Mouse (Mus musculus) fibroblast of lung, adult 2 months (primary cell): ENCODE results near the gene Gm2000.
"Not testable (repeated sequence)": the region's sequence is repeated elsewhere in the genome, so short reads cannot be mapped to it uniquely, and the experiment has no call there.

Experiments used
- DNase-seq: peaks from one replicate; pipeline ENCODE4 v3.0.0-alpha.2; 2011; ENCODE audit warnings: low read depth

Gene Gm2000

DNA sequence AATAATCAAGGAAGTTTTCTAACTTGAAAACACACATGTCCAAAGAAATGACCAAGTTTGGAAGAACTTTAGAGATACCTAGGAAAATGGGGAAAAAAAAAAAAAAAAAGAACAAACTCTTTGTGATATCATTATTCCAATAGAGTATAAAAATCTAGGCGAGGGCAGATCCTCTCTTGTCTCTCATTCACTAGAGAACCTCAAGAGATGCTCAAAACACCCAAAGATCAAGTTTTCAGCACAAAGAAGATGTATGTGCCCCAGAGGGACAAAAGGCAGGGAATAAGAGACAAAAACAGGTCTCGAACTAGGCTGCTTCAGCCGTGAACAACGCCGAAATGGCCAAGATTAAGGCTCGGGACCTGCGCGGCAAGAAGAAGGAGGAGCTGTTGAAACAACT lies at the start of gene Gm2000:
Gm2000 (plus strand) TSS at position 301 of the 400 bp plus-strand sequence.
- DNase-seq, result no peak

DNA sequence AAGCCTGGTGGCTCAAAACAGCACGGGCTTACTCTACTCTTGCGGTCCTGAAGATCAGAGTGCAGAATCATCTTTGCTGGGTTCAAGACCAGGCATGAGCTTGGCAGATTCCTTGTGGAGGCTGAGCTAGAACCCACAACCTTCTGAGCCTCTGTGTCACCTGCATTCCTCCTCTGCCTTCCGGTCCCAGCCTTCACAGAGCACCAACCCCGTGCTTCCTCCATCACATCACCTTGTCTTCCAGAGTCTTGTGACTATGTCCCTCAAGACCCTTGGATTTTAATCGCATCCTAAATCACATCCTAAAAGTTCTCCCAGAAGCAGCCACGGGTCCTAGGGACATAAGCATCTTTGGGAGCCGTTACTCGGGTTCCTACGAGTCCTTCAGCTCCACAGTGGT lies 42.7 kb upstream of the Gm2000 start:
- DNase-seq, result no peak

DNA sequence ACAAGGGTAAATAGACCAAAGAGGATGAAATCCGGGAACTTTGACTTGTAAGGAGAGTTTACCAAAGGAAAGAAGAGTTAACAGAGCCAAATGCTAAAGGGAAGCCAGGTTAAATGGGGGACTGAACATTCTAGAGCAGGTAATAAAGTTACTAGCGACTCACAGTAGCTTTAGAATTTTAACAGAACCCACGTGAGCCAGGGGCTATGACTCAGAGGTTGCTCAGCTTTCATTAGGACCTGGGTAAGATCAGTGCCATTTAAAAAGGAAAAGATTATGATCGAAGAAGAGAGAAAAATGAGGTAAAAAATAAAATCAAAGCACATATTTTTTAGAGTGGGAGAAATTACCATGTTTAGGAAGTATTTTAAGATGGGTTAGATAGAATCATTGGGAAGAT lies 25.0 kb upstream of the Gm2000 start:
- no peak for DNase-seq

DNA sequence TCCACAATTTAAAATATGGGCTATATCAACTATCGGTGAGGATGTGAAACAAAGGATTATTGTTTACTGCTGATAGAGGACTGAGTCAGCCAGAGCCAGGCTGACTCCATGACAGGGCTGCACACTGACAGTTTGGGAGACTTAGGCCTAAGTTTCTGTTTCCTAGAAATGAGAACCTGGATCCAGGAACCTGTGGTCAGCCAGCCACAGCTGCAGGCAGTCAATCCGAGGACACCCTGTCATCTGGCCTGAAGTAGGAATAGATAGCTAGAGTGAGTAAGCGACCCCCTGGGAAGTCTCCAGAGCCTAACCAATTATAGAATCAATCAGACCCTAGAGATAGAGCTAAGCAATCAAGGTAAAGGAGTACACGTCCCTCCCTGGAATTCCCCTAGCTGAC lies 21.4 kb upstream of the Gm2000 start:
- peak; percentile 40 for DNase-seq

DNA sequence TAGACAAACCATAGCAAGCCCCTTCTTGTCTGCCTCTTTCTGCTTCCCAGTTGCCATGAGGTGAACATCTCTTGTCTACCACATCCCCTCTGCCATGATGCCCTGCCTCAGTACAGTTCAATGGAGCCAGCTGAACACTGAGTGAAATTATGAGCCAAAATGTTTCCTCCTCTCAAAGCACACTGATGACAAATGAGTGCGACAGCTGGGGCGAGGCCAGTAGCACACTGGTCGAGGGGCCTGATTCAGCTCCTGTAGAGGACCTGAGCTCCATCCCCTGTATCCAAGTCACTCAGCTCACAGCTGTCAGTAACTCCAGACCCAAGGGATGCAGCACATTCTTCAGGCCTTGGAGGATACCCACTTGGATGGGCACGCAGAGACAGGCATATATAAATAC lies 20.2 kb upstream of the Gm2000 start:
- no peak for DNase-seq

DNA sequence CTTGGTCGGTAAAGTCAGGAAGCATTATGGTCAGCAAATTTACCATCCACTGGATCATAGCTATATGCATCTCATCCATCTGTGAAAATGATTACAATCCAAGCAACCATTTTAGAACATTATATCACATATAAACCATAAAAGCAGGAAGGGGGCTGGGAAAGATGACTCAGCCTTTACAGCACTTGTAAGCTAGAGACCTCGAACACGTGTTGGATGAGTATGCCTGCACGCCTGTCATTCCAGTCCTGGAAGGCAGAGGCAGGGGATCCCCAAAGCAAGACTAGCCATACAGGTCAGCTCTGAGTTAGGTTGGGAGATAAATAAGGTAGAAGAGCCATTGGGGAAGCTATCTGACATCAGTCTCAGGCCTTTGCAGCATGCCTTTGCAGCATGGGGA lies 16.8 kb upstream of the Gm2000 start:
- no peak for DNase-seq

DNA sequence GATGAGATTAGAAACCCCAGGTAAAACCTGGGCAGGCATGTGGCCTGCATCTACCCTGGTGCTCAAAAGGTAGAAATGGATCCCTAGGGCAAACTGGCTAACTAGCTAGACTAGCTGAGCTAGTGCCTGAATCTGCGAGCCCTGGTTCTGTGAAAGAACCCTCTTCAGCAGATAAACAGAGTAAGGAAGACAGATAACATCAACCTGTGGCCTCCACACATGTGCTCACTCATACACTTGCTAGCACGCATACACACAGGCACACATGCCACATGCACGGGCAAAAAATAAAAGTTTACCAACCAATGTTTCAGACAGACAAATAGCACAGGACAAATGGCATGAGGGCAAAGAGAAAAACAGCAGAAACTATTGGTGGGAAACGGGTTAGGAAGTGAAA lies 15.4 kb upstream of the Gm2000 start:
- DNase-seq, result no peak

DNA sequence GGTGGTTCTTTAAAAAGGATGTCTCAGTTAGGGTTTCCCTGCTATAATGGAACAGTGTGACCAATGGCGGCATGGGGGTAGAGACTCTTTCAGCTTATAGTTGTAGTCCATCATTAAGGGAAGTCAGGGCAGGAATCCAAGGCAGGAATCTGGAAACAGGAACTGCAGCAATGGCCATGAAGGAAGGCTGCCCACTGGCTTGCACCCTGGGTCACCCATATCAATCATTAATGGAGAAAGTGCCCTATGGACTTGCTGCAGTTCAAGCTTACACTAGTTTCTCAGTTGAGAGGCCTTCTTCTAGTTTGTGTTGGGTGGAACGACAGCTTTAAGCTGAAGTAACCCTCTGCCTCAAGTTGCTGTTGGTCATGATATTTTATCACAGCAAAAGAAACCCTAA lies 13.4 kb upstream of the Gm2000 start:
- no peak for DNase-seq

DNA sequence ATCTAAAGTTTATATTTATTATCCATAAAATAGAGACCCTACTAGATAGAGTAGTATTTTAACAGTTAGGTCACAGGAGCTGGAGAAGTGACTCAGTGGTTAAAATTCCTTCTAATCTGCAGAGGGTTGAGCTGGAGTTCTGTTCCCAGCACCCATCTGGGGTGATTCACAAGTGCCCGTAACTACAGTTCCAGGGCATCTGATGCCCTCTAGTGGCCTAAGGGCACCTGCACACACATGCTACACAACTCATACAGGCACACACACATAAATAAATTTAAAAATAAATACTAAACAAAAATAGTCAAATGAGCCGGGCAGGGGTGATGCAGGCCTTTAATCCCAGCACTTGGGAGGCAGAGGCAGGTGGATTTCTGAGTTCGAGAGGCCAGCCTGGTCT lies 15.4 kb downstream of the Gm2000 start:
- DNase-seq, result no peak

DNA sequence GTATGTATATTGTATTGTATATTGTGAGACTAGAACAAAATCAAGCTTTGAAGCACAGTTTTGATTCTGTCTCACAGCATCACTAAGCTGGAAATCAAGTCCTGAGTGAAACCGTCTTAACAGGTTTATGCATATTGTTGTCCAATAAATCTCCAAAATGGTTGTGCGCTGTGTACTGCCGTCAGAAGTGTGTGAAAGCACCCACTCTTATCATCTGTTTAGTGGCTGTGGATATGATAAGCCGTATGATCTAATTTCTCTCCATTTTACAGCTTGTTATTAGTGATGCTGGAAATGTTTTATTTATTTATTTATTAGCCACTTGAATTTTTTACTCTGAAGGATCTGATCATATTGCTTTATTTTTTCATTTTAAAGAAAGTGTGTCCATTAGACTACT lies 20.4 kb downstream of the Gm2000 start:
- no peak for DNase-seq

DNA sequence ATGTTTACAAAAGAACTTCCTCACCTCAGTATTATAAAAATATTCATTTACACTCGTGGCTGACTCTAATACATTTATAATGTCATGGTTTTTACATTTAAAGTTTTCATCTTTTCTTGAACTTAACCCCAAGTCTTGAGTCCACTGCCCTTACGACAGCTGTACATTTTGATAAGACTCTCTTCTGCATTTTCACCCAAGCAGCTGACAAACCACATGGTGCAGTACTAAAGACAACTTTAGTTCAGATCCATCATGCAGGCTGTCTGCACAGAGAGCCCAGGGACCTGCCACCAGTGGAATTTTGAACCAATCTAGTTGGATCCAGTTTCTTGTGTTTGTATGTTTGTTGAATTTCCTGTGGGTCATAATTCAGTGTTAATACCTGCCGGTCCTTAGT lies 21.0 kb downstream of the Gm2000 start:
- no peak for DNase-seq

DNA sequence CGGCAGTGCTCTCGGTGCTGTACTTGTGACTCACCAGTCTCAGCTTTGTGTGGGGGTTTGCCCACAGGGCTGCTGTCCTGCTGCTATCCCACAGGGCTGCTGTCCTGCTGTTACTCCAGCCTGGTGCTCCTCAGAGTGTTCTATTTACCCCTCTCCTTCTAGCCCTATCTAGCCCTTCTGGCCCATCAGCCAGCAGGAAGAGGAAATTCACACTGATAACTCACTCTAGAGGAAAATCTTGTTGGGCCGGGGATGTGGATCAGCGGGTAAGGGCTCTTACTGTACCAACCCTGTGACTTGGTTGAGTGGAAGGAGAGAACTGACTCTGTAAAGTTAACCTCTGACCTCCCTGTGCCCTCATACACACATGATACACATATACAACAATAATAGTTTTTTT lies 27.3 kb downstream of the Gm2000 start:
- no peak for DNase-seq

DNA sequence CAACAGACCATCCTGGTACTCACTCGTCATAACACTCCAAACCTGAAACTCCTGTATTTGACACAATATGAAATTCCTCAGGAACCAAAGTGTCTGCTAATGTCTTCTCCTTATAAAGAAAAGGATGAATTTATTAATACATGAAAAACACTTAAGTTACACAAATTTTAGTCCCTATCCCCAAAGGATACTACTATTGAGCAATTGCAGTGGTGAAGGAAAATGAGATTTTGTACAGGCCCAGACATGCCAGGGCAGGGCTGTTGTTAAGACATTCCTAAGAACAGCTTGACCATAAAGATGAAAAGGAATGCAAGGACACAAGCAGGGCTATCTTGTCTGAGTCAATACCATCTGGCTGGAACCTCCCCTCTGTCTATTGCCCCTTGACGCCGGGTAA lies 34.3 kb downstream of the Gm2000 start:
- not testable (repeated sequence) for DNase-seq

DNA sequence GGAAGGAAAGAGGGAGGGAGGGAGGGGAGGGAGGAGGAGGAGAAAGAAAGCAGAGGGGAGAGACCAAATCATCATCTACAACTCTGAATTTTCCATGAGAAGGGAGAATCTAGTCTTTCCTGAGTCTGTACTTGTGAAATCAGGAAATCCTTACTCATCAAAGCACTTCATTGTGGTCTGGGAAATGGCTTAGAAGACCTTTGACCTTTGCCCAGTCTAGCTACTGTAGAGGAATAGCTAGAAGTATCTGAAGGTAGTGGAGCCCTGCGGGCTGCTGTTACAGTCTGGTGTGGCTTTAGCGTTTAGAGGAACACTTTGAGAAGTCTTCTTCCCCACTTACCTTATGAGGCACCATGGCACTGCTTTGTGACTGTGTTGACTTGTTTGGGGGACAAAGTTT lies 36.7 kb downstream of the Gm2000 start:
- no peak for DNase-seq

DNA sequence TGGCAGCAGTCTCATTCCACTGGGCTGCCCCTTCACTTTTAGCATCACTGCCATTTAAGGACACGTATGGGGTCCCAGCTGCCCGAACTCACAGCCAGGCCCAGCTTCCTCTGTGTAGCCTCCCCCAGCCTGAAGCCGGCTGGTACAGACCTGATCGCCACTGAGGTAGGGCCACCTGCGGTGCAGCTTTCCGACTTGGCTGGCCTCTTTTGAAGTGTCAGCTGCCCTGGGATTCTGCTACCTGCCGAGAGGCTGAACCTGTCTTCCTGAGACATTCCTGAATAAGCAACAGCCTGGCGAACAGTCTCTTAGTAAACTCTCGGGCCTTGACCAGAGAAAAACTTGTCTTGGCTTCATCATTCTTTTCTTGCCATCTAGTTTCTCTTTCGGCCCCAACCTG lies 37.4 kb downstream of the Gm2000 start:
- DNase-seq, result no peak

DNA sequence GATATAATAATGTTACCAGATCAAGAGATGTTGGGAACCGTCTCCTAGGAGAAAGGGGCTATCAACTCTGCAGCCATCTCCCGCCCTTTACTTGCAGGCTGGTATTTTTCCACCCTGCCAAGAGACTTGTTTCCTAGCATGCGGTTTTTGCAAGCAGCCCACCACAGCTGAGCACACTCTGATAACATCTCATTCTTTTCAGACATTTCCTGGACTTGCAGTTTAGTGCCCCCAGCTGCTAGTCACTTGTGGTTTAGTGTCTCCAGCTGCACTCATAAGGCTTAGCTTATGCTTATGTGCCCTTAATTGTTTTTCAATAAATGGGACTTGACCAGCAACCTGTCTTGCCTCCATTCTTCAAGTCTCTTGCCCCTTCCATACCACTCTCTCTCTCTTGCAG lies 42.2 kb downstream of the Gm2000 start:
- DNase-seq, result no peak

DNA sequence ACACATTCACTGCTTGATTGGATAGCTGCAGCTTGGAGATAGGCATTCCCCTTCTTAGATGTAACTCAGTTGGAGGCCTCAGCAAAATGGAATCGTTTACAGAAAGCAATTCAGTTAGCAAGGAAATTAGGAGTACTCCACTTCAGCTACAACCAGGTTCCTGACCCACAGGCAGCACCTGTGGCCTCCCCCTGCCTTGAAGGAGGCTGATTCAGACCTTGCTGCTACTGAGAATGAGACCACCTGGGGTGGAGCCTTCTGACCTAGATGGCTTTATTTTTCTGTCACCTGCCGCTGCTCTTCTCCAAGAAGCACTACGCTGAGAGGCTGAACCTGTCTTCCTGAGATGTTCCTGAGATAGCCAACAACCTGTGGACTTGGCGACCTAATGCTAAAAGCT lies 42.7 kb downstream of the Gm2000 start:
- DNase-seq, result no peak
